Mouse (Mus musculus) R1 (cell line): ENCODE measurements around the gene Il5.

ENCODE experiments used
- DNase-seq: peaks from one replicate; pipeline ENCODE4 v3.0.0-alpha.2; 2018; ENCODE audit warnings: low read depth, low spot score

Il5 gene

DNA sequence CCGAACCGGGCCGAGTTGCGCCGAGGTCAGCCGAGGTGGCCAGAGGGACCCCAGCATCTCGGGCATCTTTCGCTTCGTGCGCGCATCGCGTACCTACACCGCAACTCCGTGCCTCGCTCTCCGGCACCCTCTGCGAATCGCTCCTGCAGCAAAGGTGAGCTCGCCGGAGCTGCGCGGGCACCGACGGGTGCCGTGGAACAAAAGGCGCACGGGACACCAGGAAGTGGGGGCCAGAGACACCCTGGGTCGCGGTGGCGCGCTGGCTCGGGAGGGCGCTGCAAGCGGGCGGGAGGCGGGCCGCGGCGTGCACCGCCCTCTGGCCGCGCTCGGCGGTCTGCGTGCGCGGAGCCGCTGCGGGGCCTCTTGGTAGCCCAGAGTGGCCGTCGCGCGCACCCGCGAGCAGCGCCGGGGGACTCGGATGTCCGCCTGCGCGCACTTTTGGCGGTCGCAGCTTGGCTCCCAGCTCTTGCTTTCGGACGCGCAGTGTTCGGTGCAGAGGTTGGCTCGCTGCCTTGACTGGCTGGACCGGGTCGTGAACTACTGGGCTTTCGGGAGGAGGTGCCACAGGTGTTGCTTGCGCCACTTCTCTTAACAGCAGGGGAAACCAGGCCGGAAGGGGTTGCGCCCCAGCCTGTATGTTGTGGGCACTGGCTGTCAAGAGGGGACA is 49.7 kb downstream of the Il5 start:
- peak; percentile 68 for DNase-seq

DNA sequence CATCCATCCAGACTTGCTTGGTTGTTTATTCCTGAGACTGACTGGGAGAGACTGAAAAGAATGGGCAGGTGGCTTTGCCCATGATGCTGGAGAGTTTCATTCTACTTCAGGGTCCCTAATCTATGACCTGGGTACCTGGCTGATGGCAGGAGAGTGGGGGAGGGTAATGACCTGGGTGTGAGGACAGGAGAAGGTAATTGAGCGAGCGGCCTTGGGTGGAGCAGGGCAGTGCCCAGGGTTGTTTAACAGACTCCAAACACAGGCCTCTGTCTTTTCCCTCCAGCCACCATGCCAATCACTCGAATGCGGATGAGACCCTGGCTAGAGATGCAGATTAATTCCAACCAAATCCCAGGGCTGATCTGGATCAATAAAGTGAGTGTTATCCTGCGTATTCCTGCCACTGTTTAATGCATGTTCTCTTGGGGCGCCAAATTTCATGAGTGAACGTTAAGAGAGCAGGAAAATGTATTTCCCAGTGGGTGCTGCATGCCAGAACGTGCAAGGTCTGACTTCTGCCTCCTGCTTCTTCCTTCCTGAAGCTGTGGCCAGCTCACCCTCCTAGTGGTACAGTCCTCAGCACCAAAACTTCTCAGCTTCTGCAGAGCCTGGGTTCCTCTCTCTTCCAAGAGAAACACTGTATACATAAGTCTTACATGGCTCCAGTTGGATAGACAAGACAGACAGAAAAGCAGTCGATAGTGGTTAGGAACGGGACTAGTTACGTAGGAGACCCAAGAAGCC is 50.6 kb downstream of the Il5 start:
- DNase-seq, result no peak

GRCm38 (mm10) chr11:53772536-53772935 is 51.9 kb downstream of the Il5 start:
- no peak for DNase-seq

- DNase-seq, result no peak
Observed at GRCm38 (mm10) chr11:53773087-53773486, 52.5 kb downstream of the Il5 start, which contains the start of gene Gm17334. Gene Gm17334, minus strand, starts transcription at chr11:53773187.

- DNase-seq, result no peak
Observed at GRCm38 (mm10) chr11:53773641-53774360, 53.2 kb downstream of the Il5 start.
